Mouse (Mus musculus) stomach, embryonic 14.5 days (tissue): Measurements from ENCODE around the gene Maip1. TPM values are rescaled to one million over a fixed set of nuclear protein-coding genes. Genes with fewer than 3 reads are reported as not detected.
A peak's percentile ranks its signal among the peaks of the same experiment; 100 is the strongest.

ENCODE experiments used
- ATAC-seq: fragments of 200-750 bp; cut with Nextera tagmentation; 2 replicates; pipeline ENCODE4 v1.8.0; 2017; ENCODE audit warnings: low read depth, moderate TSS enrichment; ENCODE audit not compliant: insufficient number of reproducible peaks, insufficient read depth, low FRiP score
- H3K27ac ChIP-seq: fragments of 300-500 bp; sonication (generic); 2 replicates; pipeline ENCODE4 v1.5.1; 2014; ENCODE audit warnings: mild to moderate bottlenecking, low read length, moderate library complexity, mixed read lengths
- H3K27me3 ChIP-seq: fragments of 300-500 bp; sonication (generic); 2 replicates; pipeline ENCODE4 v1.6.1; 2014; ENCODE audit warnings: low read length, control low read depth, mixed read lengths; ENCODE audit not compliant: control insufficient read depth, insufficient read depth
- H3K36me3 ChIP-seq: fragments of 300-500 bp; sonication (generic); 2 replicates; pipeline ENCODE4 v1.6.1; 2014; ENCODE audit warnings: mild to moderate bottlenecking, control low read depth, low read length, moderate library complexity, mixed read lengths; ENCODE audit not compliant: control insufficient read depth, insufficient read depth
- H3K4me1 ChIP-seq: fragments of 300-500 bp; sonication (generic); 2 replicates; pipeline ENCODE4 v1.6.1; 2014; ENCODE audit warnings: low read length, control low read depth, mixed read lengths; ENCODE audit not compliant: control insufficient read depth, insufficient read depth
- H3K4me2 ChIP-seq: fragments of 300-500 bp; sonication (generic); replicated peaks from 2 replicates; pipeline ENCODE4 v1.6.1; 2014; ENCODE audit warnings: low read depth, low read length, control low read depth
- H3K4me3 ChIP-seq: fragments of 300-500 bp; sonication (generic); 2 replicates; pipeline ENCODE4 v1.5.1; 2014; ENCODE audit warnings: low read depth, low read length, control low read depth
- H3K9ac ChIP-seq: fragments of 300-500 bp; sonication (generic); replicated peaks from 2 replicates; pipeline ENCODE4 v1.6.1; 2014; ENCODE audit warnings: low read depth, mild to moderate bottlenecking, control low read depth, low read length, moderate library complexity, mixed read lengths
- H3K9me3 ChIP-seq: fragments of 300-500 bp; sonication (generic); 2 replicates; pipeline ENCODE4 v1.6.1; 2016; ENCODE audit warnings: low read depth, low read length, control low read depth; ENCODE audit not compliant: control insufficient read depth
- WGBS: fragments of 180-500 bp; shearing (Covaris S2); extraction: QIAGEN DNeasy Blood & Tissue Kit; methylation state at CpG from one replicate; pipeline ENCODE4 v1.1.7; 2014; 5-methylcytosine and 5-hydroxymethylcytosine counted together
- polyA plus RNA-seq: library from polyadenylated mRNA; unstranded; fragments of >200 nt; fragmentation: Nextera tagmentation; extraction: Ambion mirVana; gene quantifications from 2 replicates; pipeline ENCODE4 v1.2.1, GENCODE M21; 2014

Gene Maip1
- polyA plus RNA-seq, 1 experiment from 2014 or later, result 16.4 TPM

DNA sequence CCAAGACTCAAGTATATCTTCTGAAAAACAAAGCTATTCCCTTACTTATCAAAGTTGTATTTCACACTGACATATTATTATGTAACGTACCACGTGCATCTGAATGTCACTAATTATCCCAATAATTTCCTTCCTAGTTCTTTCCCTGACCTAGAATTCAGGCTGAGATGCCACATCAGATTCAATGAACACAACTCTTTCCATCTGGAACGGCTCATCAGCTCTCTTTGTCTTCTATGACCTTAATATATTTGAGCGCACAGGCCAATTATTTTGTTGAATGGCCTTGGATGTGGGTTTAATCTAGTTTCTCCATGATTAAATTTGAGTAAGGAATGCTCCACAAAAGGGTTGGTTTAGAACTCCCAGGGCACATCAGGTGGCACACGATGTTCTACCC is 4.0 kb upstream of the Maip1 start:
- WGBS, result 88% methylated on average over 5 of the region's 5 CpGs

GRCm38 (mm10) chr1:57408994-57409393 is 2.9 kb downstream of the Maip1 start:
- H3K9me3 ChIP-seq, result no peaks in the 10 kb centered on the region
- H3K27ac ChIP-seq, result no peak overlapping the region
- H3K36me3 ChIP-seq, result peaks cover 20% of the 10 kb centered on the region
- H3K9ac ChIP-seq, result no peak overlapping the region
- no peaks in the 10 kb centered on the region for H3K27me3 ChIP-seq
- 0 out of 2 replicates have a peak overlapping the region, but pooled peaks have one; percentile 3 for H3K4me3 ChIP-seq
- no peak for ATAC-seq
- peaks cover 17% of the 10 kb centered on the region for H3K4me1 ChIP-seq
- peak overlapping the region; percentile 54; the same call in 1 of the 2 replicates for H3K4me2 ChIP-seq
- 83% methylated on average over 2 of the region's 2 CpGs for WGBS

More for the DNA sequence above, 4.0 kb upstream of the Maip1 start:
- no peak overlapping the region for H3K27ac ChIP-seq
- peaks cover 2% of the 10 kb centered on the region; the same call in 1 of the 2 replicates for H3K36me3 ChIP-seq
- no peak for ATAC-seq
- no peaks in the 10 kb centered on the region for H3K9me3 ChIP-seq
- no peak overlapping the region for H3K4me2 ChIP-seq
- no peaks in the 10 kb centered on the region for H3K27me3 ChIP-seq
- H3K9ac ChIP-seq, result no peak overlapping the region
- H3K4me3 ChIP-seq, result no peak overlapping the region
- peaks cover 5% of the 10 kb centered on the region; the same call in 1 of the 2 replicates for H3K4me1 ChIP-seq

GRCm38 (mm10) chr1:57413397-57413796 is 7.3 kb downstream of the Maip1 start:
- no peak overlapping the region for H3K27ac ChIP-seq
- WGBS, result 92% methylated on average over 2 of the region's 2 CpGs

GRCm38 (mm10) chr1:57423696-57424095 is 17.6 kb downstream of the Maip1 start:
- H3K27ac ChIP-seq, result no peak overlapping the region
- WGBS, result 3% methylated on average over 1 of the region's 1 CpGs
- H3K4me3 ChIP-seq, result no peak overlapping the region
- no peaks in the 10 kb centered on the region for H3K4me1 ChIP-seq
- H3K36me3 ChIP-seq, result no peaks in the 10 kb centered on the region
- no peak for ATAC-seq
- no peak overlapping the region for H3K9ac ChIP-seq
- no peaks in the 10 kb centered on the region for H3K27me3 ChIP-seq
- no peak overlapping the region for H3K4me2 ChIP-seq
- H3K9me3 ChIP-seq, result no peaks in the 10 kb centered on the region

More at GRCm38 (mm10) chr1:57413397-57413796, 7.3 kb downstream of the Maip1 start:
- Histone ChIP-seq H3K4me2 (no peak overlapping the region), H3K27me3 (no peaks in the 10 kb centered on the region), H3K4me3 (no peak overlapping the region), H3K9ac (no peak overlapping the region), H3K36me3 (peaks cover 37% of the 10 kb centered on the region), H3K9me3 (no peaks in the 10 kb centered on the region), H3K4me1 (peaks cover 8% of the 10 kb centered on the region)
- no peak for ATAC-seq

DNA sequence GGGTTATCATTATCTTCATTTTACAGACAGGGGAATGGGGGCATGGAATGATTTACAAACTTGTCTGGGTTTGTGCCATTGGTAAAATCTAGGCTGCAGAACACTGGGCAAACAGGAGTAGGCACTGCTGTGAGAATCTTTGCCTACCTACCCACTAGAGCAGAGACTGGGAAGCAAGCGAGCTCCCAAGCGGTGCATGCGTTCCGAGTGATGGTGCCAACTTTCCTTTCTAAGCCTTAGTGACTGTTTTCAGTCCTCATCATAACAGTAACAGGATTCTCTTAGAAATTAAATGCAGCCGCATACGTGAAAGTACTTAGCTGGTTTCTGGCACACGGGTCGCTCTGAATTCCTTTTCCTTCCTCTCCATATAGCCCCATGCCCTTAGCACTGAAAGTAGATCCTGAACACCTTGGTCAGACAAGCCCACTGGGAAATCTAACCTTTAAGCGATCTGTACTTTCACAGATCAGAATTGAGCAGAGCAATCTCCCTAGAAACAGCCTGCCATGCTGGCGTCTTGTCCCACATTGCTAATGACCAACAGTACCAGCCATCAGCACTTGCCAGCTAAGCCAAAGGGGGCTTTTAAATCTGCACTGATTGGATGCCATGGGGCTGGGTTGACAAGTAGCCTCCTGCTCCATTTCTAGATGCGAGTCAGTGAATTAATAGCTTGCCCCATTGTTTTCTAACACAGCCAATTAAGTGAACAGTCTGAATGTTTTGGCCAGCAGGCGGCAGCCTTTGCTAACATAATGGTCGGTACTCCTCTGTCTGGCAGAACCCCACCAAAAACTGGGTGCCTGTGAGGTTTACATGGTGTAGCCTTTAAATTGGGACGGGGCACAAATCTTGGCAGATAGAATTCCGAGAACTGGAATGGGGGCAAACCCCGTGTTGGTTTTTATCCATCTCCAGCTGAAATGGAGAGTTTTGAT is 22.5 kb downstream of the Maip1 start:
- Histone ChIP-seq H3K9ac (no peak overlapping the region), H3K4me1 (peaks cover 5% of the 10 kb centered on the region; the same call in 1 of the 2 replicates), H3K9me3 (no peaks in the 10 kb centered on the region), H3K4me3 (no peak overlapping the region), H3K27me3 (no peaks in the 10 kb centered on the region), H3K4me2 (0 out of 2 replicates have a peak overlapping the region, but pooled peaks have one; percentile 3), H3K36me3 (no peaks in the 10 kb centered on the region), H3K27ac (no peak overlapping the region)
- WGBS, result 59% methylated on average over 16 of the region's 16 CpGs
- peak; percentile 62; the same call in 1 of the 2 replicates for ATAC-seq

GRCm38 (mm10) chr1:57429786-57430483 is 23.8 kb downstream of the Maip1 start:
- H3K27me3 ChIP-seq, result no peaks in the 10 kb centered on the region
- no peaks in the 10 kb centered on the region for H3K36me3 ChIP-seq
- no peaks in the 10 kb centered on the region for H3K9me3 ChIP-seq
- H3K4me2 ChIP-seq, result peak overlapping the region; percentile 31
- ATAC-seq, result no peak
- peaks cover 5% of the 10 kb centered on the region; the same call in 1 of the 2 replicates for H3K4me1 ChIP-seq
- WGBS, result 15% methylated on average over 12 of the region's 12 CpGs
- H3K27ac ChIP-seq, result no peak overlapping the region
- H3K9ac ChIP-seq, result no peak overlapping the region
- H3K4me3 ChIP-seq, result no peak overlapping the region

- H3K36me3 ChIP-seq, result no peaks in the 10 kb centered on the region
- H3K27ac ChIP-seq, result no peak overlapping the region
- 90% methylated on average over 7 of the region's 7 CpGs for WGBS
- no peaks in the 10 kb centered on the region for H3K9me3 ChIP-seq
- H3K4me1 ChIP-seq, result peaks cover 9% of the 10 kb centered on the region; the same call in 1 of the 2 replicates
- H3K27me3 ChIP-seq, result no peaks in the 10 kb centered on the region
- H3K4me2 ChIP-seq, result no peak overlapping the region
- H3K9ac ChIP-seq, result no peak overlapping the region
- H3K4me3 ChIP-seq, result no peak overlapping the region
- ATAC-seq, result no peak
These were observed 27.0 kb downstream of the Maip1 start for GRCm38 (mm10) chr1:57433141-57433540.

- Histone ChIP-seq H3K9me3 (no peaks in the 10 kb centered on the region), H3K27me3 (no peaks in the 10 kb centered on the region), H3K36me3 (no peaks in the 10 kb centered on the region), H3K27ac (peak overlapping the region; percentile 77), H3K4me1 (peaks cover 4% of the 10 kb centered on the region; the same call in 1 of the 2 replicates), H3K4me2 (peak overlapping the region; percentile 39), H3K4me3 (peak overlapping the region; percentile 15), H3K9ac (no peak overlapping the region)
- WGBS, result 29% methylated on average over 9 of the region's 9 CpGs
- ATAC-seq, result peak; percentile 69; the same call in 1 of the 2 replicates
These were observed 30.3 kb downstream of the Maip1 start for GRCm38 (mm10) chr1:57436408-57436807.
